Mouse (Mus musculus) small intestine, adult 2 months (tissue): Measurements from ENCODE around the gene Katna1.

Experiments
- CTCF ChIP-seq: fragments of 200-500 bp; IDR thresholded peaks from 2 replicates; pipeline ENCODE4 v1.5.1; 2012; ENCODE audit warnings: low read depth, mild to moderate bottlenecking, control low read depth, inconsistent platforms, low read length, moderate library complexity, mixed read lengths; ENCODE audit not compliant: insufficient replicate concordance, insufficient read length; ENCODE audit errors: extremely low read depth
- POLR2A ChIP-seq: fragments of 200-500 bp; IDR thresholded peaks from 2 replicates; pipeline ENCODE4 v1.6.1; 2012; ENCODE audit warnings: low read depth, mild to moderate bottlenecking, control low read depth, inconsistent platforms, low read length, moderate library complexity

DNA sequence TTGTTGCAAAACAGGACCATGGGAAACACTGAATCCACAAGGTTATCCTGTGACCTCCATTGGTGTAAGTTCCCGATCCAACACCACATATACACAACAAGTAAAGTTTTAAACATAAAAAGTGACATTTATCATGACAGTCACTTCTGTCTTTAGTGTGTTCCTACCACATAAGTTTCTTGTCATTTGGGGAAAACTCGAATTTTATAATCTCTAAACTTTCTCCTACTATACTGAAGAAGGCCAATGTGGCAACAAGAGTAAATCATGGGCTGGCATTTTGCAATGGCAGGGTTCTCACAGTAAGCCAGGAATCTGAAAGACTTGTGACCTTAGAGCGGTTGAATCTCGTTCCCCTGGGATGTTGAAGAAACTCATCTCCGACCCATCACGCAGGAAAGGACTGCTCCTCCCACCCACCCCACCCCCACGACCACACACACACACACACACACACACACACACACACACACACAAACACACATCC, 54.0 kb downstream of the Katna1 start:
- TF ChIP-seq POLR2A (no peak), CTCF (no peak)
